Mouse (Mus musculus) lung, embryonic 15.5 days (tissue): ENCODE results near the gene Cd4. TPM values are rescaled to one million over a fixed set of nuclear protein-coding genes. Genes with fewer than 3 reads are reported as not detected.

ENCODE experiments used
- polyA plus RNA-seq: library from polyadenylated mRNA; unstranded; fragments of >200 nt; fragmentation: Nextera tagmentation; extraction: Ambion mirVana; gene quantifications from 2 replicates; pipeline ENCODE4 v1.2.1, GENCODE M21; 2015

The Cd4 gene
- polyA plus RNA-seq, 1 experiment from 2014 or later: 0.26 TPM

Other genes with a start within 250 kb of the Cd4 start
- gene Lpcat3, start 225.2 kb downstream of the Cd4 start, polyA plus RNA-seq: 56.8 and 61.9 TPM in 2 replicates
- gene Emg1, start 176.0 kb downstream of the Cd4 start, polyA plus RNA-seq: 199 and 200 TPM in 2 replicates
- gene Phb2, start 175.9 kb downstream of the Cd4 start, polyA plus RNA-seq: 327 and 340 TPM in 2 replicates
- gene Ptpn6, start 149.5 kb downstream of the Cd4 start, polyA plus RNA-seq: 17.3 and 24.3 TPM in 2 replicates
- gene Grcc10, start 146.8 kb downstream of the Cd4 start, polyA plus RNA-seq: 406 and 416 TPM in 2 replicates
- gene Gm45234, start 132.2 kb downstream of the Cd4 start, polyA plus RNA-seq: not detected in 2 replicates
- gene Atn1, start 131.7 kb downstream of the Cd4 start, polyA plus RNA-seq: 15.6 and 16.1 TPM in 2 replicates
- gene Eno2, start 118.5 kb downstream of the Cd4 start, polyA plus RNA-seq: 2.1 and 3.4 TPM in 2 replicates
- 11.7 and 13.7 TPM in 2 replicates for gene Lrrc23, start 108.5 kb downstream of the Cd4 start, polyA plus RNA-seq
- 11.6 and 12.7 TPM in 2 replicates for gene Spsb2, start 79.6 kb downstream of the Cd4 start, polyA plus RNA-seq
- gene Tpi1, start 73.9 kb downstream of the Cd4 start, polyA plus RNA-seq: 712 and 746 TPM in 2 replicates
- gene Usp5, start 58.7 kb downstream of the Cd4 start, polyA plus RNA-seq: 149 and 152 TPM in 2 replicates
- 188 and 197 TPM in 2 replicates for gene Cdca3, start 58.7 kb downstream of the Cd4 start, polyA plus RNA-seq
- 0.38 and 1.1 TPM in 2 replicates for gene Gnb3, start 47.9 kb downstream of the Cd4 start, polyA plus RNA-seq
- gene P3h3, start 30.5 kb downstream of the Cd4 start, polyA plus RNA-seq: 23.9 and 26.9 TPM in 2 replicates
- 0.54 and 0.59 TPM in 2 replicates for gene Gpr162, start 24.2 kb downstream of the Cd4 start, polyA plus RNA-seq
- gene Lag3, start 23.5 kb upstream of the Cd4 start, polyA plus RNA-seq: 2.3 TPM in 2 replicates
- 454 and 458 TPM in 2 replicates for gene Ptms, start 31.9 kb upstream of the Cd4 start, polyA plus RNA-seq
- 378 and 389 TPM in 2 replicates for gene Mlf2, start 43.2 kb upstream of the Cd4 start, polyA plus RNA-seq
- 142 and 151 TPM in 2 replicates for gene Cops7a, start 77.3 kb upstream of the Cd4 start, polyA plus RNA-seq
- 0.74 and 0.96 TPM in 2 replicates for gene Pianp, start 108.5 kb upstream of the Cd4 start, polyA plus RNA-seq
- 21.3 and 24.4 TPM in 2 replicates for gene Zfp384, start 120.9 kb upstream of the Cd4 start, polyA plus RNA-seq
- 138 and 149 TPM in 2 replicates for gene Ing4, start 151.5 kb upstream of the Cd4 start, polyA plus RNA-seq
- gene Acrbp, start 161.5 kb upstream of the Cd4 start, polyA plus RNA-seq: 10.8 and 12.9 TPM in 2 replicates
- gene Lpar5, start 179.7 kb upstream of the Cd4 start, polyA plus RNA-seq: 0.38 and 0.69 TPM in 2 replicates
- gene Chd4, start 207.8 kb upstream of the Cd4 start, polyA plus RNA-seq: 68.5 and 69.3 TPM in 2 replicates
- gene Nop2, start 243.7 kb upstream of the Cd4 start, polyA plus RNA-seq: 56.5 and 58.8 TPM in 2 replicates